Mouse (Mus musculus) neural tube, embryonic 12.5 days (tissue): ENCODE data around the gene Gm21188. TPM values are rescaled to one million over a fixed set of nuclear protein-coding genes. Genes with fewer than 3 reads are reported as not detected.

Experiments used
- polyA plus RNA-seq: library from polyadenylated mRNA; unstranded; fragments of >200 nt; fragmentation: Nextera tagmentation; extraction: Ambion mirVana; gene quantifications from 2 replicates; pipeline ENCODE4 v1.2.1, GENCODE M21; 2016

The Gm21188 gene
- polyA plus RNA-seq, 1 experiment from 2014 or later = not detected

Other genes with a start within 250 kb of the Gm21188 start
- gene AF067063, start 222.0 kb downstream of the Gm21188 start, polyA plus RNA-seq = not detected in 2 replicates
- gene D13Ertd608e, start 216.2 kb downstream of the Gm21188 start, polyA plus RNA-seq = not detected in 2 replicates
- gene Tcstv1, start 157.4 kb downstream of the Gm21188 start, polyA plus RNA-seq = not detected in 2 replicates
- not detected in 2 replicates for gene Gm21761, start 122.9 kb downstream of the Gm21188 start, polyA plus RNA-seq
- gene B020031M17Rik, start 101.4 kb downstream of the Gm21188 start, polyA plus RNA-seq = not detected in 2 replicates
- not detected in 2 replicates for gene Gm36079, start 25.2 kb downstream of the Gm21188 start, polyA plus RNA-seq
- gene Gm20767, start 88.1 kb upstream of the Gm21188 start, polyA plus RNA-seq = not detected in 2 replicates
- gene Gm21818, start 120.2 kb upstream of the Gm21188 start, polyA plus RNA-seq = not detected in 2 replicates
- gene Gm21762, start 163.8 kb upstream of the Gm21188 start, polyA plus RNA-seq = not detected in 2 replicates
- gene Gm21731, start 186.9 kb upstream of the Gm21188 start, polyA plus RNA-seq = not detected in 2 replicates
- not detected in 2 replicates for gene AF067061, start 210.9 kb upstream of the Gm21188 start, polyA plus RNA-seq
- 0.17 and 0.32 TPM in 2 replicates for gene BC147527, start 248.2 kb upstream of the Gm21188 start, polyA plus RNA-seq